Mouse (Mus musculus) cortical plate, adult 2 months (tissue): Measurements from ENCODE around the gene Espl1.

ENCODE experiments used
- CTCF ChIP-seq: fragments of 200-500 bp; IDR thresholded peaks from 2 replicates; pipeline ENCODE4 v1.5.1; 2011; ENCODE audit warnings: mild to moderate bottlenecking, control low read depth, low read length; ENCODE audit not compliant: insufficient read depth; ENCODE audit errors: extremely low read depth
- POLR2A ChIP-seq: fragments of 200-500 bp; IDR thresholded peaks from 2 replicates; pipeline ENCODE4 v1.6.1; 2011; ENCODE audit warnings: mild to moderate bottlenecking, low read length, control low read depth; ENCODE audit not compliant: insufficient read depth; ENCODE audit errors: extremely low read depth

DNA sequence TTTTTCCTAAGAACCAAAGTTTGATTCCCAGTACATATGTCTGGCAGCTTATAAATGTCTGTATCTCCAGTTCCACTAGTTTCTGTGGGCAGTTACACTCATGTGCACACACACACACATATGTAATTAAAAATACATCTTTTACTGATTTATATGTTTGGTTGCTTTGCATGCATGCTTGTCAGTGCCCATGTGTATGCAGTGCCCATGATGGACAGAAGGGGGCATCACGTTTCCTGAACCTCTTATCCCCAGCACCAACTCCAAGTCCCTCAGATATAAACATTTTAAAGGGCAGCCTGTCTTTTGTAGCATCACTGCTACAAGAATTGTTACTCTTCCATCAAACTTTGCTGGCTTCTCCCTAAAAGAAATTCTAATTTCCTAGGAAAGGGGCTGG is 45.5 kb downstream of the Espl1 start:
- TF ChIP-seq CTCF (peak; percentile 58), POLR2A (no peak)
